Mouse (Mus musculus) heart, embryonic 15.5 days (tissue): ENCODE results near the gene D6Ertd527e. TPM values are rescaled to one million over a fixed set of nuclear protein-coding genes. Genes with fewer than 3 reads are reported as not detected.

Source experiments
- ATAC-seq: fragments of 200-750 bp; cut with Nextera tagmentation; replicated peaks from 2 replicates; pipeline ENCODE4 v1.8.0; 2017; ENCODE audit warnings: low read depth, moderate TSS enrichment; ENCODE audit not compliant: insufficient number of reproducible peaks, insufficient read depth, low FRiP score
- H3K27ac ChIP-seq: fragments of 300-500 bp; sonication (generic); 2 replicates; pipeline ENCODE4 v1.5.1; 2015; ENCODE audit warnings: mild to moderate bottlenecking, inconsistent platforms
- H3K27me3 ChIP-seq: fragments of 300-500 bp; sonication (generic); 2 replicates; pipeline ENCODE4 v1.6.1; 2015; ENCODE audit warnings: inconsistent platforms
- H3K36me3 ChIP-seq: fragments of 300-500 bp; sonication (generic); 2 replicates; pipeline ENCODE4 v1.6.1; 2015; ENCODE audit warnings: mild to moderate bottlenecking, inconsistent platforms
- H3K4me1 ChIP-seq: fragments of 300-500 bp; sonication (generic); replicated peaks from 2 replicates; pipeline ENCODE4 v1.6.1; 2015; ENCODE audit warnings: inconsistent platforms
- H3K4me2 ChIP-seq: fragments of 300-500 bp; sonication (generic); 2 replicates; pipeline ENCODE4 v1.6.1; 2015; ENCODE audit warnings: inconsistent platforms, mild to moderate bottlenecking, moderate library complexity
- H3K4me3 ChIP-seq: fragments of 300-500 bp; sonication (generic); 2 replicates; pipeline ENCODE4 v1.5.1; 2015; ENCODE audit warnings: mild to moderate bottlenecking, inconsistent platforms
- H3K9ac ChIP-seq: fragments of 300-500 bp; sonication (generic); 2 replicates; pipeline ENCODE4 v1.6.1; 2015; ENCODE audit warnings: mild to moderate bottlenecking, inconsistent platforms
- H3K9me3 ChIP-seq: fragments of 300-500 bp; sonication (generic); replicated peaks from 2 replicates; pipeline ENCODE4 v1.6.1; 2016; ENCODE audit warnings: inconsistent platforms
- WGBS: fragments of 180-500 bp; shearing (Covaris S2); methylation state at CpG from one replicate; pipeline ENCODE4 v1.1.7; 2015; ENCODE audit warnings: mixed read lengths; 5-methylcytosine and 5-hydroxymethylcytosine counted together
- polyA plus RNA-seq: library from polyadenylated mRNA; unstranded; fragments of >200 nt; fragmentation: Nextera tagmentation; extraction: Ambion mirVana; gene quantifications from 2 replicates; pipeline ENCODE4 v1.2.1, GENCODE M21; 2015

D6Ertd527e gene
- polyA plus RNA-seq, 1 experiment from 2014 or later, result 0.09 TPM

GRCm38 (mm10) chr6:87153231-87153580 is 48.7 kb downstream of the D6Ertd527e start:
- Histone ChIP-seq H3K27me3 (no peaks in the 10 kb centered on the region), H3K9me3 (no peaks in the 10 kb centered on the region), H3K4me3 (no peak overlapping the region), H3K27ac (0 out of 2 replicates have a peak overlapping the region, but pooled peaks have one; percentile 6), H3K36me3 (no peaks in the 10 kb centered on the region), H3K4me1 (peaks cover 4% of the 10 kb centered on the region; the same call in 1 of the 2 replicates), H3K4me2 (no peak overlapping the region), H3K9ac (0 out of 2 replicates have a peak overlapping the region, but pooled peaks have one; percentile 10)
- 62% methylated on average over 7 of the region's 7 CpGs for WGBS
- no peak for ATAC-seq

DNA sequence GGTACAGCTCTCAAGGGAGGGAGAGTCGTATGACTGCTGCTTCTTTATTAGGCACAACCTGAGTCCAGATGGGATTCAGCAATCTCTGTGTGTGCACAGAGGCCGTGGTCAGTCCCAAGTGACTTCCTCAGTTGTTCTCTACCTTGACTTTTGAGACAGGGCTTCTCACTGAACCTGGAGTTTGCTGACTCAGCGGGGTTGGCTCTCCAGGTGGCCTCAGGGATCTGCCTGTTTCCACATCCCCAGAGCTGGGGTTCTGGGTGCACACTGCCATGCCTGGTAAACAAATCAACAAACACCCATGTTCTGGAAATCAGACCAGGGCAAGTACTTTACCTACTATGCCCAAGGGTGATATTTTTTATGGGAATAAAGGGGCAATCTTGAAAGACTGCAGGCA is 49.3 kb downstream of the D6Ertd527e start:
- no peaks in the 10 kb centered on the region for H3K9me3 ChIP-seq
- peaks cover 4% of the 10 kb centered on the region; the same call in 1 of the 2 replicates for H3K4me1 ChIP-seq
- 93% methylated on average over 3 of the region's 3 CpGs for WGBS
- H3K27ac ChIP-seq, result no peak overlapping the region
- H3K4me3 ChIP-seq, result no peak overlapping the region
- H3K4me2 ChIP-seq, result no peak overlapping the region
- H3K9ac ChIP-seq, result no peak overlapping the region
- ATAC-seq, result no peak
- H3K27me3 ChIP-seq, result no peaks in the 10 kb centered on the region
- H3K36me3 ChIP-seq, result no peaks in the 10 kb centered on the region

DNA sequence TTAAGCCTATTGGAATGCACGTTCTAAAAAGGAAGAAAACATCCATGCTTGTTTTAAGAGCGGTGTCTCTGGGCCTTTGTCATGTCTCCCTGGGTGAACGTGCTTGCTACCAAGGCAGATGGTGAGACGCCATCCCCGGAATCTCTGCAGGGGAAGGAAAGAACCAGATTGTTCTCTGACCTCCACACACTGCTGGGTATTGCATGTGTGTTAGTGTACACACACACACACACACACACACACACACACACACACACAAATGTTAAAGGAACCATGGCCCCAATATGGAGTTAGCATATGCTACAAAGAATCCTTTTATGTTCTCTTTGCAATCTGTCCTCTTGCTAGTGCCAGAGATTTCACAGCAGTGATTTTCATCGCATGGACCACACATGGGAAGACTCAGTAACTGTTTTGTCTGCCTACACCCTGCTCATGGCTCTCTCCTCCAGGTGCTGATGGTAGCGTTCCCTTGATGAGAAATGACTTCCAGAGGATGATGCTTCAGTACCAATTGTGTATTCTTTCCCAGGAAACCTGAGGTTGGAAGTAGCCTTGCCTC is 53.6 kb downstream of the D6Ertd527e start:
- Histone ChIP-seq H3K4me3 (no peak overlapping the region), H3K4me1 (peaks cover 6% of the 10 kb centered on the region; the same call in 1 of the 2 replicates), H3K27ac (no peak overlapping the region), H3K9ac (no peak overlapping the region), H3K9me3 (no peaks in the 10 kb centered on the region), H3K27me3 (no peaks in the 10 kb centered on the region), H3K4me2 (no peak overlapping the region), H3K36me3 (no peaks in the 10 kb centered on the region)
- ATAC-seq, result no peak
- 82% methylated on average over 7 of the region's 7 CpGs for WGBS

- peaks cover 2% of the 10 kb centered on the region; the same call in 1 of the 2 replicates for H3K4me1 ChIP-seq
- H3K27ac ChIP-seq, result no peak overlapping the region
- 84% methylated on average over 5 of the region's 5 CpGs for WGBS
- no peaks in the 10 kb centered on the region for H3K27me3 ChIP-seq
- no peaks in the 10 kb centered on the region for H3K36me3 ChIP-seq
- no peak for ATAC-seq
- no peak overlapping the region for H3K4me2 ChIP-seq
- no peak overlapping the region for H3K4me3 ChIP-seq
- H3K9ac ChIP-seq, result no peak overlapping the region
- H3K9me3 ChIP-seq, result no peaks in the 10 kb centered on the region
These were observed 55.6 kb downstream of the D6Ertd527e start for GRCm38 (mm10) chr6:87160196-87160595.

DNA sequence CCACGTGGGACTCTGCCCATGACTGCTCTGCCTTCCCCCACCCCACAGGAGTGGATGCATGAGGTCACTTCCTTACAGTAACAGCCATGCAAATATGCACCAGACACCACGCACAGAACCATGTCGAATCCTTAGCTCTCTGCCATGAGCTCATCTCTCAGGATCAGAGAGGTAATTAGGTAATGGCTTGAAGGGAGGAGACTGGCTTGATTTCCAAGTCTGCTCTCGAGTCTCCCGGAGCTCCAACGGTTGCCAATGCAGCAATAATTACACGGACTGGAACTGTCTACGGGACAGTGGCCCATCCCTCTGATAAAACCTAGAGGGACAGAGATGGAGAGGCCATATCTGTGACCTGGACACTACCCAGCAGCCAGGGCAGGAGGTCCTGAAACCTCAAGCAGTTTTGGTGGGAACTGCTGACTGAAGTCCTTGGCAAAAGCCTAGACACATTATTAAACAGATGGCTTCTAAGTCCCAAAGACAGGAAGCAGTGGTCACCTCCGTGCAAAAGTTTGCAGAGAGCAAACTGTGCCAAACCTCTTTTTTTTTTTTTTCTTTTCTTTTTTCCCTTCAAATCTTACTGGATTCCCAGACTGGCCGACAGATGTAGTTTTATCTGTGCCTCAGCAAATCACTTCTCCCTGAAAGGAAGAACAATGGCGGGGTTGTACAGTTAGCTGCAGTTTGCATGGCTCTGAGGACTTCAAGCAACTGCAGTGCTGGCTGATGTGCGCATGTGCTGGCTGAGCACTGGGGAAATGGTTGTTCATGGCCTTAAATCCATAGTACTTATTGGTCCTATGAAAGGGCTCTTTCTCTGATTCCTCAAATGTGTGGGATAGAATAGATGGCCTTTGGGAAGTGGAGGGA is 57.1 kb downstream of the D6Ertd527e start:
- Histone ChIP-seq H3K36me3 (no peaks in the 10 kb centered on the region), H3K4me3 (no peak overlapping the region), H3K27me3 (no peaks in the 10 kb centered on the region), H3K4me2 (no peak overlapping the region), H3K27ac (peak overlapping the region; percentile 57), H3K9ac (no peak overlapping the region), H3K4me1 (peaks cover 6% of the 10 kb centered on the region; the same call in 1 of the 2 replicates), H3K9me3 (no peaks in the 10 kb centered on the region)
- ATAC-seq, result peak; percentile 66
- WGBS, result 49% methylated on average over 12 of the region's 12 CpGs

Other genes starting within 250 kb of the D6Ertd527e start
- gene Nfu1, start 95.5 kb upstream of the D6Ertd527e start, polyA plus RNA-seq, result 90.5 and 97.4 TPM in 2 replicates
- gene Gfpt1, start 61.9 kb upstream of the D6Ertd527e start, polyA plus RNA-seq, result 8.6 and 9.7 TPM in 2 replicates
- gene Antxr1, start 231.1 kb downstream of the D6Ertd527e start, polyA plus RNA-seq, result 5.0 and 7.4 TPM in 2 replicates
- not detected in 2 replicates for gene Gkn1, start 246.2 kb downstream of the D6Ertd527e start, polyA plus RNA-seq